Mouse (Mus musculus) urinary bladder, postnatal 25 days (tissue): ENCODE results near the gene Msl2.

Experiments
- DNase-seq: peaks from one replicate; pipeline ENCODE4 v3.0.0; 2022; ENCODE audit warnings: low spot score

Gene Msl2

GRCm38 (mm10) chr9:101152872-101153271 lies 79.0 kb downstream of the Msl2 start:
- DNase-seq: no peak
